Mouse (Mus musculus): ENCODE results near the gene Gpc6.

Gene Gpc6

DNA sequence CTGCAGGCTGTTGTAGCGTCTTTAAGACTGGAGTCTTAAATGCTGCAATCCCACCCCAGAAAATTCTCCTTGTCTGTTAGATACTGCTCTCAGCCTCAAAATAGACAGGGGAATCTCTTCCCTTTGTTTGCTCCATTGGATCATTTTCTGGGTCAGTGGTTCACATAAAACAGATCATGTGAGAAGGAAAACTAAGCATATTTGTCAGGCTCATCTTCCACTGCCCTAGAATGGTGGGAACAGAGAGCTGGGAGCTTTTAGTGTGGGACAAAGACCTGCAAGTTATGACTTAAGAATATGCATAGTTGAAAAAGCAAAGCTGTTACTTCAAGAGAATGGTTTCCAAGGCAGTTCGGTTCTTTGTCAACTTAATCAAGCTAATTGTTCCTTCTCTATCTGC, 136.4 kb downstream of the Gpc6 start:
- no peak for DNase-seq (ENCODE audit: low read depth)

- DNase-seq (ENCODE audit: low read depth), result no peak
These were observed 143.1 kb downstream of the Gpc6 start for GRCm38 (mm10) chr14:117068179-117068578.

- no peak for DNase-seq (ENCODE audit: low read depth)
These were observed 145.5 kb downstream of the Gpc6 start for GRCm38 (mm10) chr14:117070470-117071085.

DNA sequence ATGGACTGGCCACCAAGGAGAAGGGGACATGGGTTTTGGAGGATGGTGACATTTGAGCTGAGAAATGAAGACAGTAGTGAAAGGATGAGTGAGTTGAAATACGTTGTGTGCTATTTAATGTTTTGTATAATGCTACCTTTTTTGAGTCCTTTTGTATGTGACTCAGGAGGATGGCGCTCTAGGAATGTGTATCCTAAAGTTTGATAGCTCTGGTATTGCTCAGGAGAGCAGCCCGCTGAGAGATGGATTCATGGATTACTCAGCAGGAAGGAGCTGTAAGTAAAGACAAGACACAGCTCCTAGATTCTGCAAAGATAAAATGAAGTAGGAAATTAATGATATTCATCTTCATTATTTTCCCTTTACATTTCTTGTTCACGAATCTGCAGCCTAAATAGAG, 168.5 kb downstream of the Gpc6 start:
- DNase-seq (ENCODE audit: low read depth), result no peak

GRCm38 (mm10) chr14:117106900-117107299, 181.8 kb downstream of the Gpc6 start:
- DNase-seq (ENCODE audit: low read depth), result no peak

- no peak for DNase-seq (ENCODE audit: low read depth)
These were observed 188.0 kb downstream of the Gpc6 start for GRCm38 (mm10) chr14:117113153-117113552.

DNA sequence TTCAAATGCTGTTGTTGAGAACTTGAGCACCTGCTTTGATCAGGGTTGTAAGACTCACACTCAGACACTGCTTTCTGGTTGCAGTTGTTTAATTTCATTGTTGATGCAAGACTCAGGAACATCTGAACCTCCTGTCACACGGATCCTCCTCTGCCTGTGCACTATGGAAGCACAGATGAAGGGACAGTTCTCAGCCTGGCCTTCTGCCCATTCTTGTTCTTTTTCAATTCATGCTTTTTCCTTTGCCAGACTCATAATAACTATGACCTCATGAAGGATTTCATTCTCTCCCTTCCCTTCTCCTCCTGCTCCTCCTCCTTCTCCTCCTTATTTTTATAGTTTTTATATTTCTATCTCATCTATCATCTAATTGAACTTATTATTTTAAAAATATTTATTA, 196.9 kb downstream of the Gpc6 start:
- DNase-seq (ENCODE audit: low read depth), result no peak

DNA sequence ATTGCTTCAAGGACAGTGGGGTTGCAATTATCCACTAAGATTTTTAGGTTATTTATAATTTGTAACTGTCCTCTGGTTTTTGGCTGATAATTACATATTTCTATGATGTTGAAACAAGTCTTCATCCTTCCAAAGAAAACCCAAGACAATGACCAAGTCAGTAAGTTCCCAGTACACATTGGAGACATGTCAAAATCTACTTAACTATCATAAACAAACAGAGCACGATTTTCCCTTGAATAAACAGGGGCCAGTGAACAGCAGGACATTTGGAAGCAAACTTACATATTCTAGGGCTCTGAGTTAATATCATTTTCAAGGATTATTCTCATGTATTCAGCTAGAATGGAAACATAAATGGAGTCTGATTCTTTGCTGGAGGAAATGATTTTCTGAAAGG, 205.2 kb downstream of the Gpc6 start:
- no peak for DNase-seq (ENCODE audit: low read depth)

GRCm38 (mm10) chr14:117131324-117131723, 206.2 kb downstream of the Gpc6 start:
- no peak for DNase-seq (ENCODE audit: low read depth)

DNA sequence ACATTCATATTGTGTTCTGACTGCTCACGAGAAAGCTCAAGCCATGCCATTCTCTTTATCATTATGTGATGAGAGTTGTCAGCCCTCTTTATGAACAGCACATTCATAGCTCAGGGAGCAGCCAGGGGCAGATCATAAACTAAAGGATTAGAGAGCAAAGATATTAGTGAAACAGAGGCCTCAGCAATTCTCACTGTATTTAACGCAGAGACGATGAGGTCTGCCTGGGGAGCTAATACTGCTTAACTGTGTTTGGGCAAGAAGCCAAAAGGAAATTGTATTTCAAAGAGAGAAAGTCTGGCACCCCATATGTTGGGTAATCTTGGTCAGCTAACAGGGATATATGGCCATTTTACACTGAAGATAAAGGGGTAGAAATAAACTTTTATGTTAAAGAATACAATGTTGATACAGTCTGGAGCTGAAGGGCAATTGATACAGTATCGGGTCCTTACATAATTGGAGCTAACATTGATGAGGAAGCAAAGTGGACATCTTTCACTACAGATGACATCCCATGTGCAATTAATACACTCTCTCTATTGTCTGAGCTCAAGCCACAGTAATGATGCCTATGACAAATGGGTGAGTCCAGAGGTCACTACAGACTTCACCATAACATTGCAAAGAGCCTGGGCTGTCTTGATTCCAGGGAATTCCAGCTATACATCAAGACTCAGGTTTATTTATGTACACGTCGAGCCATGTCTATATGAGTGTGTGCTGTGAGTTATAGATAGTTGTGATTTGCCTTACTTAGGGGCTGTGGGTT, 216.1 kb downstream of the Gpc6 start:
- no peak for DNase-seq (ENCODE audit: low read depth)

GRCm38 (mm10) chr14:117146089-117146488, 221.0 kb downstream of the Gpc6 start:
- DNase-seq (ENCODE audit: low read depth), result no peak

DNA sequence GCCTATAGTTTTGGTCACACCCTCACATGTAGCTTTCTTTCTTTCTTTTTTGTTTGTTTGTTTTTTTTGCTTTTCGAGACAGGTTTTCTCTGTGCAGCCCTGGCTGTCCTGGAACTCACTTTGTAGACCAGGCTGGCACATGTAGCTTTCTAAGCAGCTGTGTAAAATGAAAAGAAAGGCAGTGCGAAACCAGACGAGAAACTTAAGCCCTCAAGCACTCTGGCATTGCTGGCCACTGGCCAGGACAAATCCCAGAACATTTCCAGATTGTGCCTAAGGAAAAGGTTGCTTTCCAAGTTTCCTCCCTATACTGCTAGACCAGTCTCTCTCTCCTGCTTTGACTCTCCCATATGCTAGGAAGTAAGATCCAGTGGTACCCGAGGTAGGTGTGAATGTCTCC, 221.6 kb downstream of the Gpc6 start:
- DNase-seq (ENCODE audit: low read depth), result no peak

DNA sequence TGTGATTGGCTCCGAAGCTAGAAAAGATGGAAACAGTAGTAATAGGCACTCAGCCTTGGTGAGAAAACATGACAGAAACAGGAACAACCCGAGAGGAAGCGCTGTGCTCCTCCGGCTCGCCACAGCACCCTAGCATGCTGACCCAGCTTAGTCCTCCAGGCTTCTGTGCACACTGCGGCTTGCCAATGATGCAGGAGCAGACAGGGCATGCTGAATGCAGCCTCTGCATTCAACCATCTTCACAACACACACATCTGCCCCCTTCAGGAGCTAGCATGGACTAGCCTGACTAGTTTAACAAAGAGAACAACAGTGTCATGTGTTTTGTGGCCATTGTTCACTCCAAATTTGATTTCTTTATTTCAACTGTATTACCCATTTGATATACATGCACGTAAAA, 226.5 kb downstream of the Gpc6 start:
- DNase-seq (ENCODE audit: low read depth), result no peak

DNA sequence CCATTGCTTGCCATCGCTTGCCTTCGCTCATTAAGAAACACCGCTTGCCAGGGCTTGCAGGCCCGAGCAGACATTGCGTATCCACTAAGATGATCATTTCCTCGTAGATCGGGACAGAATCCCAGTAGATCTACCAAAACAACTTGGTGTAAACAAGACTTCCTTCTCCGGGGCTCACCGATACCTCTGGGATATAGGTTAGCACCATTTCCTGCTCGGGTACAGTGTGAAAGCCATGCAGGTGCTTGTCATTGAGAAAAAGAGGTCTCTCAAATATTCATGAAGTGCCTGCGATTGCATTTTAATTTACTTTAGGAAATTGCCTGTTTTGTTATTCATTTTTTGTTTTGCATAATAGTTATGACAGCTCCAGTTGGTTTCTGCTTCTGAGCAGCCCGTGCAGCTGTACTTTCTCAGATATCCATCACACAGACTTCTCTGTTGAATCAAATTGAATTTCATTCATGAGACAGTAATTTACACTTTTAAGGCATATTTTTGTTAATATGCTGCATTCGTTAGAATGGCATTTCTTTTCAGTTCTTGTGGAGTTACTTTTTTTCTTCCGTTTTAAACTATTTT, 230.9 kb downstream of the Gpc6 start:
- no peak for DNase-seq (ENCODE audit: low read depth)

DNA sequence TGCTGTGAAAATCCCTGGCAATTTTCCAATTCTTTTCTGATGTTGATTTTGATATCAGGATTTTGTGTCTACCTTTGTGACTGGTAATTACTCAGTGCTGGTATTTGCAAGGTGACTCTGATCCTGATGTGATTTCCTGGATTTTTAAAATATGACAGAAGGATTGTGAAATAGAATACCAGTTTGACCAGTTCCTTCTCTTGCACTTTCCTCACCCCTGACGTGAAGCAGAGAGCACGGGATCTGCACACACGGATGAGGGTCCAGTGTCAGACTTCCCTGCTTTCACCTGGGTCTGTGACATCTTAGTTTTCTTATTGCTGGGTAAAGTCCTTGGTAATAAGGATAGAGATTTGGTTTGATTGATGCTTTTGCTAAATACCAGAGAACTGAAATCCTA, 232.3 kb downstream of the Gpc6 start:
- no peak for DNase-seq (ENCODE audit: low read depth)

- DNase-seq (ENCODE audit: low read depth), result no peak
These were observed 241.2 kb downstream of the Gpc6 start for GRCm38 (mm10) chr14:117166350-117166749.

GRCm38 (mm10) chr14:117193364-117193763, 268.2 kb downstream of the Gpc6 start:
- DNase-seq (ENCODE audit: low read depth), result no peak

DNA sequence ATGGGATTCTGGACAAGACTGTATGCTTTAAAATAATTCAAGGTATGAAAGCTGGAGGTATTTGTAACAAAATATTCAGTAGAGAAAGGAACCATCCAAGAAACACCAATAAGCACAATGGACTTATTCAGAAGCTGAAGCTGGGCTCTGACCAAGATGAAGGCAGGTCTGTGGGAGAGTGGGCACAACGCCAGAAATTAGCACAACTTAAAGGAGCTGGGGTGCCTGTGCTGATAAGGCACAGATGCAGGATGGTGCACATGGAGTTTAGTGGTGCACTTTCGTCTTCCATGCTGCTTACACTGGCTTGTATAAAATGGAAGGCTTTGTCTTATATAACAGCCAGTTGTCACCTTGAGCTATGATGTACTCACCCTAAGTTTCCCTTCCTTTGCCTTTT, 276.9 kb downstream of the Gpc6 start:
- DNase-seq (ENCODE audit: low read depth), result no peak

DNA sequence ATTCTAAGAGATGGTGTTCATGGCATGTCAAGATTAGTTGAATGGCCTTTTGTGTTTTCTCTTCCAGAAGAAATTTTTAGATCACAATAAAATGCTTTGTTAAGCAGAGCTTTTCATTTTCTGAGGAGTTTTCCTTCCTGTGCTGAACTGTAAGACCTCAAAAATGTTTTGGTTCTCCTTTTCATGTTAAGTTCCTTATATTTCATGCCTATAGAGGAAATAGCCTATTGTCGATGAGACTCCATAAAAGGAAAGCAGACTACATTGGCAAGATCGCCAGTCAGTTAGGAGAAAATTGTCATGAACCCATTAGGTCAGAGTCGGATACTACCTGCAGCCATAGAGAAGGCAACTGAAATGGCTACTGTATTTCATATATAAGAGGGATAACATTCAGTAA, 278.8 kb downstream of the Gpc6 start:
- DNase-seq (ENCODE audit: low read depth), result no peak

- no peak for DNase-seq (ENCODE audit: low read depth)
These were observed 289.3 kb downstream of the Gpc6 start for GRCm38 (mm10) chr14:117214373-117214772.

DNA sequence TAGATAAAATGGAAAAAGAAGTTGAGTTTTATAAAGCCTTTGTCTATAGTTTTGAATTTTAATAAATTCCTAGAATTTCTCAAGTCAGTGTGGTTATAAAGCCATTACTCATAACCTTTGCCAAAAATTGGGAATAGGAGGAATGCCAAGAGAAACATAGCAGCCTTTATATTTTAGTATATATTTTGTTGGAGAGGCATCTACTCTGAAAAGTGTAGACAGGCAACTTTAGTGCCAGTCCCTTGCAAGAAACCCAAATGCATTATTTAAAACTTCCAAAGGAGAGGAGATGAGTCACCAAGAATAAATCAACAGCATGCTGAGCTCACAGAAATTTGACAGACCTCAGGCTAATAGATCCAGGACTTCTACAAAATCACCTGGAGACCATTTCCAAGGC, 301.8 kb downstream of the Gpc6 start:
- no peak for DNase-seq (ENCODE audit: low read depth)

DNA sequence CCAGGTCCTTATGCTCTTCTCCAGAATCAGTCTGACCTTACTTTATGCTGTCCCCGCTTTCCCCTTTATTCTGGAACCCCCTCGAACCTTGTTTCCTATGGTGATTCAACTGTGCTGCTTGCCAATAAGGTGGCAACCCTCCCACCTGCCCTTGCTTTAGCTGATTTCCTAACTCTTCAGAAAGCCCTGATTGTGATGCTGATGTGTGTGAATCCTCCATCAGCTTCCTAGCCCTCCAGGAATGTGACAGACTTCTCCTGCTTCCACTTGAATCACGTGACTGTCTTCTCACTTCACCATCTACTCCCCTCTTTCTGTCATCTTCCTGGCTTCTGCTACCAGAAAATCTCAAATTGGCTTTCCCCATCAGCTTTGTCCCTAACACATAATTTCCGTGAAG, 305.4 kb downstream of the Gpc6 start:
- no peak for DNase-seq (ENCODE audit: low read depth)

GRCm38 (mm10) chr14:117238226-117238625, 313.1 kb downstream of the Gpc6 start:
- DNase-seq (ENCODE audit: low read depth), result no peak
